Mouse (Mus musculus) heart, embryonic 12.5 days (tissue): ENCODE data around the gene Lrmda. TPM values are rescaled to one million over a fixed set of nuclear protein-coding genes. Genes with fewer than 3 reads are reported as not detected.
A peak's percentile ranks its signal among the peaks of the same experiment; 100 is the strongest.

ENCODE experiments used
- ATAC-seq: fragments of 200-750 bp; cut with Nextera tagmentation; 2 replicates; pipeline ENCODE4 v1.8.0; 2017; ENCODE audit warnings: moderate TSS enrichment, moderate library complexity; ENCODE audit not compliant: insufficient number of reproducible peaks, low FRiP score
- H3K27ac ChIP-seq: fragments of 300-500 bp; sonication (generic); 2 replicates; pipeline ENCODE4 v1.5.1; 2016; ENCODE audit warnings: mild to moderate bottlenecking, moderate library complexity; ENCODE audit not compliant: poor library complexity, severe bottlenecking
- H3K27me3 ChIP-seq: fragments of 300-500 bp; sonication (generic); replicated peaks from 2 replicates; pipeline ENCODE4 v1.6.1; 2016; ENCODE audit warnings: mild to moderate bottlenecking, moderate library complexity
- H3K36me3 ChIP-seq: fragments of 300-500 bp; sonication (generic); 2 replicates; pipeline ENCODE4 v1.6.1; 2016; ENCODE audit warnings: mild to moderate bottlenecking, moderate library complexity
- H3K4me1 ChIP-seq: fragments of 300-500 bp; sonication (generic); replicated peaks from 2 replicates; pipeline ENCODE4 v1.6.1; 2016; ENCODE audit warnings: mild to moderate bottlenecking
- H3K4me2 ChIP-seq: fragments of 300-500 bp; sonication (generic); 2 replicates; pipeline ENCODE4 v1.6.1; 2016; ENCODE audit warnings: mild to moderate bottlenecking, moderate library complexity
- H3K4me3 ChIP-seq: fragments of 300-500 bp; sonication (generic); 2 replicates; pipeline ENCODE4 v1.5.1; 2016; ENCODE audit warnings: mild to moderate bottlenecking
- H3K9ac ChIP-seq: fragments of 300-500 bp; sonication (generic); 2 replicates; pipeline ENCODE4 v1.6.1; 2016; ENCODE audit warnings: mild to moderate bottlenecking, moderate library complexity
- H3K9me3 ChIP-seq: fragments of 300-500 bp; sonication (generic); replicated peaks from 2 replicates; pipeline ENCODE4 v1.6.1; 2016; ENCODE audit warnings: mild to moderate bottlenecking, moderate library complexity
- WGBS: fragments of 180-500 bp; shearing (Covaris S2); methylation state at CpG from one replicate; pipeline ENCODE4 v1.1.7; 2016; 5-methylcytosine and 5-hydroxymethylcytosine counted together
- polyA plus RNA-seq: library from polyadenylated mRNA; unstranded; fragments of >200 nt; fragmentation: Nextera tagmentation; extraction: Ambion mirVana; gene quantifications from 2 replicates; pipeline ENCODE4 v1.2.1, GENCODE M21; 2016

Gene Lrmda
- polyA plus RNA-seq, 1 experiment from 2014 or later: 1.0 TPM

GRCm38 (mm10) chr14:21994061-21994990 lies 25.2 kb upstream of the Lrmda start:
- H3K4me2 ChIP-seq: peak overlapping the region; percentile 91
- H3K4me1 ChIP-seq: peaks cover 40% of the 10 kb centered on the region
- peak overlapping the region; percentile 57 for H3K4me3 ChIP-seq
- no peaks in the 10 kb centered on the region for H3K36me3 ChIP-seq
- no peaks in the 10 kb centered on the region for H3K9me3 ChIP-seq
- H3K27ac ChIP-seq: no peak overlapping the region
- no peak for ATAC-seq
- 0 out of 2 replicates have a peak overlapping the region, but pooled peaks have one; percentile 39 for H3K9ac ChIP-seq
- 3% methylated on average over 44 of the region's 44 CpGs for WGBS
- H3K27me3 ChIP-seq: peaks cover 54% of the 10 kb centered on the region

GRCm38 (mm10) chr14:21995031-21995754 lies 24.3 kb upstream of the Lrmda start:
- Histone ChIP-seq H3K4me1 (peaks cover 35% of the 10 kb centered on the region), H3K27me3 (peaks cover 48% of the 10 kb centered on the region), H3K9me3 (no peaks in the 10 kb centered on the region), H3K4me2 (peak overlapping the region; percentile 91), H3K27ac (no peak overlapping the region), H3K9ac (peak overlapping the region; percentile 71), H3K36me3 (no peaks in the 10 kb centered on the region), H3K4me3 (peak overlapping the region; percentile 57)
- ATAC-seq: peak; percentile 79
- WGBS: under 1% methylated on average over 36 of the region's 36 CpGs

- H3K9ac ChIP-seq: no peak overlapping the region
- no peaks in the 10 kb centered on the region for H3K9me3 ChIP-seq
- WGBS: 77% methylated on average over 4 of the region's 4 CpGs
- peaks cover 12% of the 10 kb centered on the region; the same call in 1 of the 2 replicates for H3K4me1 ChIP-seq
- H3K27ac ChIP-seq: no peak overlapping the region
- ATAC-seq: no peak
- no peak overlapping the region for H3K4me3 ChIP-seq
- peaks cover 22% of the 10 kb centered on the region for H3K27me3 ChIP-seq
- H3K4me2 ChIP-seq: no peak overlapping the region
- H3K36me3 ChIP-seq: no peaks in the 10 kb centered on the region
Measured at GRCm38 (mm10) chr14:21999588-21999987, 19.9 kb upstream of the Lrmda start.

- Histone ChIP-seq H3K27me3 (peaks cover 16% of the 10 kb centered on the region; the same call in 1 of the 2 replicates), H3K4me1 (no peaks in the 10 kb centered on the region), H3K27ac (no peak overlapping the region), H3K4me3 (no peak overlapping the region), H3K4me2 (no peak overlapping the region), H3K9ac (no peak overlapping the region), H3K36me3 (no peaks in the 10 kb centered on the region), H3K9me3 (no peaks in the 10 kb centered on the region)
- no peak for ATAC-seq
- 77% methylated on average over 1 of the region's 1 CpGs for WGBS
Measured at GRCm38 (mm10) chr14:22003231-22003630, 16.3 kb upstream of the Lrmda start.

GRCm38 (mm10) chr14:22003631-22004030 lies 15.9 kb upstream of the Lrmda start:
- H3K4me1 ChIP-seq: no peaks in the 10 kb centered on the region
- no peaks in the 10 kb centered on the region for H3K36me3 ChIP-seq
- no peak overlapping the region for H3K27ac ChIP-seq
- no peaks in the 10 kb centered on the region for H3K9me3 ChIP-seq
- no peak overlapping the region for H3K9ac ChIP-seq
- H3K4me3 ChIP-seq: no peak overlapping the region
- WGBS: 71% methylated on average over 4 of the region's 4 CpGs
- no peak for ATAC-seq
- H3K27me3 ChIP-seq: peaks cover 16% of the 10 kb centered on the region; the same call in 1 of the 2 replicates
- no peak overlapping the region for H3K4me2 ChIP-seq

- Histone ChIP-seq H3K9me3 (no peaks in the 10 kb centered on the region), H3K9ac (no peak overlapping the region)
- WGBS: 51% methylated on average over 4 of the region's 4 CpGs
Measured at GRCm38 (mm10) chr14:22004943-22005342, 14.6 kb upstream of the Lrmda start.

GRCm38 (mm10) chr14:22007006-22007405 lies 12.5 kb upstream of the Lrmda start:
- WGBS: 87% methylated on average over 6 of the region's 6 CpGs

More at GRCm38 (mm10) chr14:22004943-22005342, 14.6 kb upstream of the Lrmda start:
- Histone ChIP-seq H3K27me3 (peaks cover 16% of the 10 kb centered on the region; the same call in 1 of the 2 replicates), H3K4me3 (no peak overlapping the region), H3K27ac (no peak overlapping the region), H3K4me2 (no peak overlapping the region), H3K4me1 (no peaks in the 10 kb centered on the region), H3K36me3 (no peaks in the 10 kb centered on the region)
- no peak for ATAC-seq

GRCm38 (mm10) chr14:22014315-22014714 lies 5.2 kb upstream of the Lrmda start:
- ATAC-seq: no peak
- Histone ChIP-seq H3K27ac (no peak overlapping the region), H3K9me3 (no peaks in the 10 kb centered on the region), H3K27me3 (peaks cover 41% of the 10 kb centered on the region), H3K36me3 (no peaks in the 10 kb centered on the region), H3K4me2 (no peak overlapping the region), H3K4me3 (no peak overlapping the region), H3K4me1 (peaks cover 4% of the 10 kb centered on the region; the same call in 1 of the 2 replicates), H3K9ac (no peak overlapping the region)
- 79% methylated on average over 5 of the region's 5 CpGs for WGBS

More at GRCm38 (mm10) chr14:22007006-22007405, 12.5 kb upstream of the Lrmda start:
- Histone ChIP-seq H3K9ac (no peak overlapping the region), H3K27me3 (peaks cover 16% of the 10 kb centered on the region; the same call in 1 of the 2 replicates), H3K27ac (no peak overlapping the region), H3K4me1 (no peaks in the 10 kb centered on the region), H3K4me3 (no peak overlapping the region), H3K9me3 (no peaks in the 10 kb centered on the region), H3K4me2 (no peak overlapping the region), H3K36me3 (no peaks in the 10 kb centered on the region)
- no peak for ATAC-seq

- H3K9me3 ChIP-seq: no peaks in the 10 kb centered on the region
- WGBS: 52% methylated on average over 4 of the region's 4 CpGs
- peaks cover 41% of the 10 kb centered on the region for H3K27me3 ChIP-seq
- ATAC-seq: no peak
- no peak overlapping the region for H3K4me3 ChIP-seq
- no peaks in the 10 kb centered on the region for H3K36me3 ChIP-seq
- H3K9ac ChIP-seq: no peak overlapping the region
- no peak overlapping the region for H3K4me2 ChIP-seq
- H3K27ac ChIP-seq: no peak overlapping the region
- peaks cover 6% of the 10 kb centered on the region for H3K4me1 ChIP-seq
Measured at GRCm38 (mm10) chr14:22014781-22015180, 4.7 kb upstream of the Lrmda start.

- Histone ChIP-seq H3K36me3 (no peaks in the 10 kb centered on the region), H3K27ac (no peak overlapping the region), H3K9ac (no peak overlapping the region), H3K4me2 (no peak overlapping the region), H3K27me3 (peaks cover 41% of the 10 kb centered on the region), H3K4me1 (peaks cover 15% of the 10 kb centered on the region), H3K9me3 (no peaks in the 10 kb centered on the region), H3K4me3 (no peak overlapping the region)
- 49% methylated on average over 5 of the region's 5 CpGs for whole genome bisulfite sequencing
- ATAC-seq: no peak
Measured at GRCm38 (mm10) chr14:22017011-22017410, 2.5 kb upstream of the Lrmda start.
